Mouse (Mus musculus): ENCODE results near the gene Stat4. TPM values are rescaled to one million over a fixed set of nuclear protein-coding genes. Genes with fewer than 3 reads are reported as not detected.

Stat4 gene
- total and polyA plus RNA-seq, 2 experiments from 2014 or later = 0.81 to 1.1 TPM

DNA sequence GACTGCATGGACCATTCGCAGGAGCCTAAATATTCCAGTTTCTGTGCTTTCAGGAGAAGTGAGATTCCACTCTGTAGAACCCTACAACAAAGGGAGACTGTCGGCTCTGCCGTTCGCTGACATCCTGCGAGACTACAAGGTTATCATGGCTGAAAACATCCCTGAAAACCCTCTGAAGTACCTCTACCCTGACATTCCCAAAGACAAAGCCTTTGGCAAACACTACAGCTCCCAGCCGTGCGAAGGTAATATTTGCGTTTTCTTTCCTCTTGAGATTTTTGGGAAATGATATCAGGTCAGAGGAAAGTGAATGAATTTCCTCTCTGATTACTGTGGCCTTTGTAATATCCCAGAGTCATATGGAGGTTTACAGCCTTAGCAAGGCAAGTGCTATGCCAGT is 115.8 kb downstream of the Stat4 start:
- H3K4me2 ChIP-seq (ENCODE audit: low read depth) = no peak overlapping the region
- no peak for TF ChIP-seq CTCF (IDR thresholded peaks at IDR 0.05; ENCODE audit: low read depth)
- no peaks in the 10 kb centered on the region for H3K36me3 ChIP-seq (ENCODE audit: insufficient read depth)
- no peak overlapping the region for H3K27ac ChIP-seq (ENCODE audit: low read depth, low read length)
- H3K4me3 ChIP-seq (ENCODE audit: low read depth, low read length) = no peak overlapping the region
- no peaks in the 10 kb centered on the region for H3K9me3 ChIP-seq (ENCODE audit: low read length)
- ATAC-seq (no peak), DNase-seq (no peak)
- WGBS = 91% methylated on average over 8 of the region's 8 CpGs
- H3K27me3 ChIP-seq (ENCODE audit: insufficient read depth, low read length) = no peaks in the 10 kb centered on the region
- no peaks in the 10 kb centered on the region for H3K4me1 ChIP-seq (ENCODE audit: insufficient read depth)
- no peak overlapping the region for H3K9ac ChIP-seq

DNA sequence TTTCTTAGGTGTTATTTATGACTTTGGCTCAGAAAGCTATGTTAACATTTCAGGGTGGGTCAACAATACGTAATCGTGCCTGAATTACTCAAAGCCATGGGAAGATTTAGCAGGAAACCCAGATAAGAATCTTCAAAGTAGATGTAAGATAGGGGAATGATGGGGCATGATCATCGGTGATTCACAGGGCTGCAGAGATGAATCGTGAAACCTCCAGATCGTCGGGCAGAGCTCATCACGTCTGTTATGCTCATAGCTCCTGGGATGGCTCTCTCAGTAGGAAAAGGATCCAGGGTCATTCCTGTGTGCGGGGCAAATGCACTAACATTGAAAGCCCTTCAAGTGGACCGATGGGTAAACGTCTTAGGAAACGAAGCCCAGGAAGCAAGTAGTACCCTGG is 120.3 kb downstream of the Stat4 start:
- no peak for TF ChIP-seq CTCF (IDR thresholded peaks at IDR 0.05; ENCODE audit: low read depth)
- no peak overlapping the region for H3K4me2 ChIP-seq (ENCODE audit: low read depth)
- DNase-seq = no peak
- H3K4me3 ChIP-seq (ENCODE audit: low read depth, low read length) = no peak overlapping the region
- H3K9me3 ChIP-seq (ENCODE audit: low read length) = no peaks in the 10 kb centered on the region
- ATAC-seq = no peak
- H3K27me3 ChIP-seq (ENCODE audit: insufficient read depth, low read length) = no peaks in the 10 kb centered on the region
- H3K4me1 ChIP-seq (ENCODE audit: insufficient read depth) = no peaks in the 10 kb centered on the region
- WGBS = 92% methylated on average over 11 of the region's 11 CpGs
- H3K9ac ChIP-seq = no peak overlapping the region
- no peaks in the 10 kb centered on the region for H3K36me3 ChIP-seq (ENCODE audit: insufficient read depth)
- no peak overlapping the region for H3K27ac ChIP-seq (ENCODE audit: low read depth, low read length)

DNA sequence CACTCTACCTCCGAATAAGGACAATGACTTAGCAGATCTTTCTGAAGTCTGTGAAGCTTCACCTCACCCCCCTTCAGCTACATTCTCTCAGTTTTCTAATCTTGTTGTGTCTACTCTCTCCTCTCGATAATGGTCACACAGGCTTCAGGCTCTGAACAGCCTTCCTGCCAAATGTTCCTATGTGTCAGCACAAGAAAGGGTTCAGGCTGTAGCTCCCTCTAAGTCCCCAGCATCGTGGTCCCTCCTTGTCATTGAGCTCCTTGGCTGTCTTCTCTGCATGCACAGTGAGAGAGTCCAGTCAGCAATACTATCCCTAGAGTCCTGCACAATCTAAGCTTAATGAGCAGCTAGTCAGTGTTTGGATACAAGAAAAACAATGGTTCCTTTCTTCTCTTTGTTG is 124.3 kb downstream of the Stat4 start:
- no peaks in the 10 kb centered on the region for H3K9me3 ChIP-seq (ENCODE audit: low read length)
- H3K4me1 ChIP-seq (ENCODE audit: insufficient read depth) = peaks cover 6% of the 10 kb centered on the region; the same call in 1 of the 2 replicates
- TF ChIP-seq CTCF (IDR thresholded peaks at IDR 0.05; ENCODE audit: low read depth) = no peak
- H3K9ac ChIP-seq = no peak overlapping the region
- ATAC-seq (no peak), DNase-seq (no peak)
- H3K4me2 ChIP-seq (ENCODE audit: low read depth) = no peak overlapping the region
- WGBS = 54% methylated on average over 3 of the region's 3 CpGs
- no peaks in the 10 kb centered on the region for H3K36me3 ChIP-seq (ENCODE audit: insufficient read depth)
- H3K27ac ChIP-seq (ENCODE audit: low read depth, low read length) = no peak overlapping the region
- no peak overlapping the region for H3K4me3 ChIP-seq (ENCODE audit: low read depth, low read length)
- no peaks in the 10 kb centered on the region for H3K27me3 ChIP-seq (ENCODE audit: insufficient read depth, low read length)

DNA sequence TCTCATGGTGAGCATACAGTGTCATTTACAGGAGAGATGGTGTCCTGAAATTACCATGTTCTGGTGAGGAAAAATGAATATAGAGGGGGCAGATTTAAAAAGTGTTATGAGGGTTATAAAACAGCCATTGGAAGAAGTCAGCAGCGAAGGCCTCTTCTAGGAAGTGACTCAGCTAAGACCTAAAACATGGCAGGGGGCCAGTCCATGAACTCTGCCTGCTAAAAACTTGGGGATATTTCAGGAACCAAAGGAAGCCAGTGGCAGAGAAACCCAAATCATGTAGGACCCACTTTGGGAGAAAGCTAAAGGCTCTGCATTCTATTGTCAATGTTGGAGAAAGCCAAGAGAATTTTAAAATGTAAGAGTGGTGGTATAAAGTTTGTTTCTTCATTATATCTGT is 125.4 kb downstream of the Stat4 start:
- H3K27ac ChIP-seq (ENCODE audit: low read depth, low read length) = no peak overlapping the region
- H3K4me3 ChIP-seq (ENCODE audit: low read depth, low read length) = no peak overlapping the region
- H3K9ac ChIP-seq = no peak overlapping the region
- no peak for TF ChIP-seq CTCF (IDR thresholded peaks at IDR 0.05; ENCODE audit: low read depth)
- H3K4me2 ChIP-seq (ENCODE audit: low read depth) = no peak overlapping the region
- peaks cover 6% of the 10 kb centered on the region; the same call in 1 of the 2 replicates for H3K4me1 ChIP-seq (ENCODE audit: insufficient read depth)
- WGBS = 89% methylated on average over 1 of the region's 1 CpGs
- ATAC-seq = no peak
- no peak for DNase-seq
- no peaks in the 10 kb centered on the region for H3K9me3 ChIP-seq (ENCODE audit: low read length)
- no peaks in the 10 kb centered on the region for H3K36me3 ChIP-seq (ENCODE audit: insufficient read depth)
- H3K27me3 ChIP-seq (ENCODE audit: insufficient read depth, low read length) = no peaks in the 10 kb centered on the region

DNA sequence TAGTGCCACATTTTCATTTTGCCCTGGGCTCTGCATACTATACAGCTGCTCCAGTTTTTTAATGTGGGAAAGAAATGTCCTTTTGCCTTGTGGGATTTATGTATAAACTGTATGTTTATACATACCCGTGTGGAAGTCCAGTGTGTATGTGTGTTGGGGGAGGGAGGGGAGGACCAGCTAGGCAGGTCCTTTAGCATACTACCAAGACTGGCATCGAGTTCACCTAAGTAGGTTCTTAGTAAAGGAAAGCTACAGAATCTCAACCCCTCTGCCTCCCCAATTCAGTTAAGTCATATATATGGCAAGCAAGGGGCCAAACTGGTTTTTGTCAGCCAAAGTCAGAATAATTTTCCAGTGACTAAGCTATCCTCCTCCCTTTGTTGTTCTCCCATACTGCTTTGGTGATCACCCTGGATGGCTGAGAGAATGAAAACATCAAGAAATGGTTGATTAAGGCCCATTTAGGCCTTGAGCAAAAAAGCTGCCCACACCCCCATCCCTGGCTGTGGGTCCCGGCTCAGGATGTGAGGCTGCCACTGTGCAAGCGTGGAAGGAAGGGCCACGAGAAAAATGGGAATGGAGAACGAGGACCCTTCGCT is 126.2 kb downstream of the Stat4 start:
- H3K4me1 ChIP-seq (ENCODE audit: insufficient read depth) = peaks cover 6% of the 10 kb centered on the region; the same call in 1 of the 2 replicates
- 23% methylated on average over 7 of the region's 7 CpGs for WGBS
- H3K9ac ChIP-seq = peak overlapping the region; percentile 66
- no peak for TF ChIP-seq CTCF (IDR thresholded peaks at IDR 0.05; ENCODE audit: low read depth)
- H3K4me2 ChIP-seq (ENCODE audit: low read depth) = peak overlapping the region; percentile 55
- ATAC-seq (no peak), DNase-seq (no peak)
- H3K36me3 ChIP-seq (ENCODE audit: insufficient read depth) = no peaks in the 10 kb centered on the region
- no peaks in the 10 kb centered on the region for H3K9me3 ChIP-seq (ENCODE audit: low read length)
- H3K4me3 ChIP-seq (ENCODE audit: low read depth, low read length) = peak overlapping the region; percentile 32
- H3K27ac ChIP-seq (ENCODE audit: low read depth, low read length) = peak overlapping the region; percentile 86
- no peaks in the 10 kb centered on the region for H3K27me3 ChIP-seq (ENCODE audit: insufficient read depth, low read length)

DNA sequence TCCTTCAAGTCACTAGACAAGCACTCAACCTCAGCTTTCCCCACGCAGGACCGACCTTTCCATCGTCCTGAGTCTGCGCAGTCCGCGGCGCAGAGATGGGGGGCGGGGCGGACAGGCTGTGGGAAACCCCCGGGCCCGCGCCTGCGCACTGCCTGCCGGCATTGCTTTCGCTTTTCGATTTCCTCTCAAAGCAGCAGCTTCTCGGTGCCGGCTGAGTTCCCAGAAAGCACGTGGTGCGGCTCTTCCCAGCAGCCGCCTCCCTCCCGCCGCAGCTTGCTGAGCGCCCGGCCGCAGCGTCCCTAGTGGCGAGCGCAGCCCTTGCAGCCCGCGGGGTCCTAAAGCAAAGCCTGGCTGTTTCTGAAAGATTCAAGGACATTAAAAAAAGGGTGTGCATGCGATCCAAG is 126.7 kb downstream of the Stat4 start:
- Histone ChIP-seq H3K9ac (peak overlapping the region; percentile 66), H3K27me3 (ENCODE audit: insufficient read depth, low read length) (no peaks in the 10 kb centered on the region), H3K4me1 (ENCODE audit: insufficient read depth) (peaks cover 6% of the 10 kb centered on the region; the same call in 1 of the 2 replicates), H3K9me3 (ENCODE audit: low read length) (no peaks in the 10 kb centered on the region), H3K4me3 (ENCODE audit: low read depth, low read length) (peak overlapping the region; percentile 32), H3K36me3 (ENCODE audit: insufficient read depth) (no peaks in the 10 kb centered on the region), H3K4me2 (ENCODE audit: low read depth) (peak overlapping the region; percentile 55), H3K27ac (ENCODE audit: low read depth, low read length) (peak overlapping the region; percentile 86)
- TF ChIP-seq CTCF (IDR thresholded peaks at IDR 0.05; ENCODE audit: low read depth) = peak; percentile 99
- DNase-seq (peak; percentile 99), ATAC-seq (peak; percentile 98)
- under 1% methylated on average over 32 of the region's 32 CpGs for WGBS

DNA sequence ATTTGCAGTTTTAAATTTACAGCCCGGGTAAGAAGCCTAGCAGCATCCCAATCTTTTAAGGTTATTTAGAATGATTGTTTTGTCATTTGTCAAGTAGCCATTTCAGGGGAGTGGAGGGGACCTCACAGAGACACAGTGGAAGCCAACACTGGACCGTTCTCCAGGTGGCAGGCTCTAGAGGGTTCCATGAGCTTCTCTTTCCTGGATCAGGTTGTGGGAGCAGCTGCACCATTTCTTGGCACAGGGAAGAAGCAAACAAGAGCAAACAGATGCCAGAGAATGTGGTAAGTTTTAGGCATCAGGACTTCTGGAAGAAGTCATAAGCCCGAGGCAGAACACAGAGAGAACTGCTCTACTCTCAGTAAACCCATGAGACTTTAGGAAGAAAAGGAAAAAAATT is 129.5 kb downstream of the Stat4 start:
- H3K9me3 ChIP-seq (ENCODE audit: low read length) = no peaks in the 10 kb centered on the region
- 77% methylated on average over 3 of the region's 3 CpGs for WGBS
- no peaks in the 10 kb centered on the region for H3K27me3 ChIP-seq (ENCODE audit: insufficient read depth, low read length)
- DNase-seq (no peak), ATAC-seq (no peak)
- no peak overlapping the region for H3K9ac ChIP-seq
- H3K4me1 ChIP-seq (ENCODE audit: insufficient read depth) = peaks cover 8% of the 10 kb centered on the region
- H3K4me2 ChIP-seq (ENCODE audit: low read depth) = no peak overlapping the region
- H3K36me3 ChIP-seq (ENCODE audit: insufficient read depth) = no peaks in the 10 kb centered on the region
- no peak overlapping the region for H3K27ac ChIP-seq (ENCODE audit: low read depth, low read length)
- TF ChIP-seq CTCF (IDR thresholded peaks at IDR 0.05; ENCODE audit: low read depth) = no peak
- H3K4me3 ChIP-seq (ENCODE audit: low read depth, low read length) = no peak overlapping the region
